Mouse (Mus musculus) neutrophil, adult 59 days (primary cell): ENCODE results near the gene Olfr1416. TPM values are rescaled to one million over a fixed set of nuclear protein-coding genes. Genes with fewer than 3 reads are reported as not detected.

Source experiments
- total RNA-seq, 2 experiments: library from RNA; stranded (reverse); gene quantifications; 1 replicate in 1 of 2; 2 replicates in 1 of 2; pipeline ENCODE4 v1.2.4; 2023

The Olfr1416 gene
- not detected for total RNA-seq

DNA sequence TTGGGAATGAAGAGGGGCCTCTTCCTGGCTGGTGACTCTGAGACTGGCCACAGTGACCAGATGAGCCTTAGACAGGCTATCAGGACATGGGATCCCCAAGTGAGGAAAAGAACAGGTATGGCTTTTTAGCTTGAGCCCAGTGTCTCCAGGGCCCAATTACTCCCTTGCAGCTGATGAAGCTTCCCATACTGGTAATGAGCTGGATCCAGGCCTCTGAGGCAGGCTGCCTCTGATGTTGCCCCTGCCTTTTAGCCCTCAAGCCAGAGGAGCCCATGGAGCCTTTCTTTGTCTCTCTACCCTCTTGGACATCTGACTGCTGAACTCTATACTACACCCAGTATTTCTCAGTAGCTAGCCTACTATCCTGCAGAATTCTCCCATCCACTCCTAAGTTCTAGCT, at the start of gene Olfr1416:
Olfr1416 (minus strand) TSS at position 101 of the 400 bp plus-strand sequence.

DNA sequence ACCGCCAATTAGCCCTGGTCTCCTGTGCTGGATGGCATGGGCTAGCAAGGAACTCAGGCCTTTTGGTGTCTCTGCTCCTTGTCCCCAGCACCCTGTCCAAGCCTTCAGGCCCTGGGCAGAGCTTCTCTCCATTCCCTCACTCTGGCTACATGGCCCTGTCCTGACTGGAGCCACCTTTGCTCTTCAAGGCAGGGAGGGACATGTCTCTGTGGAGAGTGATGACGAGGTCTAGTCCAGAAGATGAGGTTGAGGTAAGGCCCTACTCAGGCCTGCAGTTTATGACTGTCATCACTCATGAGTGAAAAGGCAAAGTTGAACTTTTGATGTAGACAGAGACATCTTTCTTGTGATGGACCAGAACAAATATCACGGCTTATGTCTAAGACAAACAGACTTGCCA, 33.6 kb upstream of the Olfr1416 start, which contains the start of gene Olfr1414:
Olfr1414 (minus strand) TSS at position 101 of the 400 bp plus-strand sequence.

GRCm38 (mm10) chr1:92496001-92496400, 11.1 kb upstream of the Olfr1416 start, which contains the start of gene Olfr1415:
TSS of gene Olfr1415 (minus strand) at chr1:92496101.

DNA sequence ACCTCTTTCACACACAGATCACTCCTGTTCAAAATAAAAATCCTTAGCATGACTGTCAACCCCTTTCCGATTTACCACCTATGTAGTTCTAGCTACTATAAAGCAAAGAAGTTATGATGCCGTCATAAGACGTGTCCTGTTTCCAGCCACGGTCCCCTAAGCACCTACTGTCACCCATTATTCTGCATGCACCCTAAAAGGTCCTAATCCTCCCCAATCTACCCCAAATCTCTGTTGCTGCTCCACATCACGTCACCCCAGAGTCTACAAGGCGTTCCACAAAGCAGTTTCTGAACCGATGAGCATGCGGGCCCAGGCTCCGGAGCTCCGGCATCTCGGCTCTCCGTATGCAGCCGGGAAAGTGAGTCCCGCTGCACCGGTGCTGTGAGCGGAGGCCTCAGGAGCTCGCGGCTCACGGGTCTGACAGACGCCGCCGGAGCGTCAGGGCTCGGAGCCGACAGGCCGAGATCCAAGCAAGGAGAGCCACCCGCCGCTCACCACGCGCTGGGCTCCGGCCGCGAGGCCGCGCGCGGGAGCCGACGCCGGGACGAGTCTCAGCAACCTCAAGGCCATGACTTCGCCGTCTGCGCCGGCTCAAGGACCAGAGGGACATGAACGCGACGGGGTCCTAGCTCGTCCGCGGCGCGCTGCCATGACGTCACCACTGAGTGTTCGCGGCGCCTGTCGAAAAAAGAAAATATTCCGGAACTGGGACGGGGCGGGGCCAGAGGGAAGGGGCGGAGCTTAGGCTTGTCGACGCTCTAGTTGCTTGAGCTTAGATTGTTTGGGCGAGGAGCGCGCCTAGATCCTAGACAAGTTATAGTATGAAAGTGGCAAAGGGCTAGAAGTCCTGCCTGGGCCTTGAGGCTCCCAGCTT, 11.5 kb downstream of the Olfr1416 start, which contains the start of gene Ndufa10:
Ndufa10 (minus strand) TSS at position 696 of the 877 bp plus-strand sequence.

Other genes starting within 250 kb of the Olfr1416 start
- gene Ndufa10, start 11.3 kb downstream of the Olfr1416 start, total RNA-seq, result 10 to 100 TPM; 56.8 to 85.1 TPM
- not detected for gene Olfr1415, start 11.0 kb upstream of the Olfr1416 start, total RNA-seq
- not detected for gene Olfr1414, start 33.5 kb upstream of the Olfr1416 start, total RNA-seq
- not detected for gene Olfr1413, start 86.2 kb upstream of the Olfr1416 start, total RNA-seq
- not detected for gene Olfr1412, start 100.7 kb upstream of the Olfr1416 start, total RNA-seq
- gene Olfr1411, start 109.3 kb upstream of the Olfr1416 start, total RNA-seq, result not detected
- gene Olfr1410, start 120.7 kb upstream of the Olfr1416 start, total RNA-seq, result not detected
- gene Olfr12, start 132.7 kb upstream of the Olfr1416 start, total RNA-seq, result not detected
- gene Cops9, start 156.9 kb upstream of the Olfr1416 start, total RNA-seq, result 100 to 1,000 TPM; 117 to 121 TPM
- gene Otos, start 163.7 kb upstream of the Olfr1416 start, total RNA-seq, result 1 to 10 TPM; 5.0 to 5.6 TPM